Mouse (Mus musculus) fat pad, adult 2 months (tissue): ENCODE results near the gene Ppm1l.

Experiments used
- DNase-seq: peaks from one replicate; pipeline ENCODE4 v3.0.0-alpha.2; 2011; ENCODE audit warnings: low read depth, low spot score; ENCODE audit errors: extremely low read depth

The Ppm1l gene

DNA sequence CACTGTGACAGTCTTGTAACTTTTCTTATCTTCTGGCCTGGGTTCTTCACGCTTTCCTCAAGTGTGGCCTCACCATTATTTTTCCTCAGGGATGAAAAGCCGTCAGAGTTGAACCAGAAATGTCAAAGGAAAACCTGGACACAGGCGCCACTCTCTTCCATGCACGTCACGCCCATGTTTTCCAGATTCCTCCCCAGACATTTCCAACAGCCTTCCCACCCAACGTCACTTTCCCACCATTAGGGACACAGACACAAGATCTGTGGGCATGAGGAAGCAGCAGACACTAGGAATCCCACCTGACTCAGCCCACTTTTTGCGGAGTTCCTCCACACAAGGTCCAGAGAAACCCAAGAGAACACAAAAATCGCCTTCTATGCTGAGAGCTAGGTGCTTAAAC, 276.8 kb downstream of the Ppm1l start:
- no peak for DNase-seq

DNA sequence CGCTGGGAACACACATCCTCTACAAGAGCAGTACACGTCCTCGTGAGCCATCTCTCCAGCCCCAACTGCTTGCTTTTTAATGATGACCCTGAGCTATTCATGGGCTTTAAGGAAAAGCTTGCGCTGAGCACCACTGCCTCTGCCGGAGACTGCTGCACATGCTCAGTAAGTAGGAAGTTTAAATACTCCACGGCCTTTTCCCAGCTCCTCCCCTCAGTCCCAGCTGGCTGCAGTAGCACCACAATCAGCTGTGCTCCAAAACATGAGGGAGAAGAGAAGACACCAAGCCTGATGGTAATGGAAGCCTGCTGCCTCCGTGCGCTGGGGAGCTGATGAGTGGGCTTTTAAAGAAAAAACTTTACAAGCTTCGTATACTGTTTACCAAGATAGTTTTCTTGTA, 277.4 kb downstream of the Ppm1l start:
- no peak for DNase-seq

DNA sequence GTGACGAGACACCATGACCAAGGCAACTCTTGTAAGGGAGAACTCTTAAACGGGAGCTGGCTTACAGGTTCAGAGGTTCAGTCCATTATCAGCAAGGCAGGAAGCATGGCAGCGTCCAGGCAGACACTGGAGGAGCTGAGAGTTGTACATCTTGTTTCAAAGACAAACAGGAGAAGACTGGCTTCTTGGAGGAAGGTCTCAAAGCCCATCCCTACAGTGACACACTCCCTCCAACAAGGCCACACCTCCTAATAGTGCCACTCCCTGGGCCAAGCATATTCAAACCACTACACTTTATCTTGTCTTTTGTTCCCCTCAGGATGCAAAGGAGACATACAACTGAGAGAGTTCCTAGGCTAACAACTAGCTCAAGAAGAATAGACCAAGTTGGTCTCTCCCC, 279.5 kb downstream of the Ppm1l start:
- DNase-seq = no peak

DNA sequence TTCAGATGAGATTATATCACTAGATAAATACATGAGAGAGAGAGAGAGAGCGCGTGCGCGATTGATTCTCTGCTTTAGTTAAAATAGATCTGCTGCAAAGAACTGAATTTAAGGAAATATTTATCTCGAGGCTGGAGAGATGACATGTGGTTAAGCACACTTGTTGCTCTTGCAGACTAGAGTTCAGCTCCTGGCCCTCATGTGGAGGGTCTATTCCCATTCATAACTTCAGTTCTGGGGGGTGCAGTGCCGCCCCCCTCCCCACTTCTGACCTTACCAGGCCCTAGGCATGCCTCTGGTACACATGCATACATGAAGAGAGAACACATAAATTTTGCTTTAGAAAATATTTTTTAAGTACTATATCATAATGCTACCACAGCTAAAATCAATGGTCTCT, 280.6 kb downstream of the Ppm1l start:
- no peak for DNase-seq

DNA sequence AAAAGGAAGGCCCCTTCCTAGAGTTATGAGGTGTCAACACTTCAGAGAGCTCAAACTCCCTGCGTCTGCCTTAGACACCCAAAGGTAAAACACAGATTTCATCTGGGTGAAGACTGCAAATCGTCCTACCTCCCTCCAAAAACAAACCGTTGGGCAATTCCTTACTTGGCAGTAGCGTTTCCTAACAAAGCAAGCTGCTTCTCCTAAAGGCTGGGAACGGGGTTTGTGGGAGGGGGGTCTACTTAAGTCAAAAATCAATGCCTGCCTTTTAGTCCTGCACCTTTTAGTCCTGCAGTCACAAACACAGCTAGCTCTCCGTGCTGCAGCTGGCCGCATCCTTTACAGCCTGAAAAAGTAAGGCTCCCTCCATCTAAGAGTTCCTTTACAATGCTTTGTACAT, 281.2 kb downstream of the Ppm1l start:
- no peak for DNase-seq

DNA sequence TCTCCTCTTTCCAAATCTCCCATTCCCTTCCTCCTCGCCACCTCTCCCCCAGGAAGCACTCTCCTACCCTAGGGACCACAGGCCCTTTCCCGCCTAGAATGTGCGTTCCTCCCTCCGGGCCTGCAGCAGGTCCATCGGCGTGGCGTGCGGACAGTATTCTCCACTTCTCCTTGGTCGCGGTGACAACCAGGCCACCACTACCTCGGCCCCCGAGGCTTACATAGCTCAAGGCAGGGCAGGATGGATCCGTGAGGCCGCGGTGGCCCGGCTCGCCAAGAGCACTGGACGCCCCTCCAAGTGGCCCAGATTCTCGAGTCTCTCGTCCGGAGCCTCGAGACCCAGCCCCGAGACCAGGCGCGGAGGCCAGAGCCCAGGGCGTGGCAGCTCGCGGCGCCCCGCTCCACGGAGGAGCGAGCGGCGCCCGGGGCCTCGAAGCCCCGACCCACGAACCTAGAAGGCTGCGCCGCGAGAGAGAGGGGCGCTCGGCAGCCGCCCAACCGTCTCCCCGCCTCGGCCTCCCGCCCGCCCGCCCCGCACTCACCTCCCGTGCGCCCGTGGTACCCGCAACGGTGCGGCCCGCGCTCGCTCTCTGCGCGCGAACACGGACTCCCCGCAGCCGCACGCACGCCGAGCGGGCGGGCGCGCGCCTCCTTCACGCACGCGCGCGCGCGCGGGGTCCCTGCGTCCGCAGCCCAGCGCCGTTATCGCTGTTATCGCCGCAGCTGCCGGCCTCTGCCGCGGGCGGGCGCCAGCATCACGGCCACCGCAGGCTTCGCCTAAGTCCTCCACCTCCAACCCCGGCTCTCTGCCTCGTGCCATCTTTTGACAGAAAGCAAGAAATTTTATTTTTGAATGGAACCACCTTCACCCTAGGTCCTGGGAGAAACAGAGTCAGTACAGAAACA, 281.9 kb downstream of the Ppm1l start, which contains the start of gene B3galnt1:
Gene B3galnt1 (minus strand): TSS at position 700 of the 905 bp plus-strand sequence.
- DNase-seq = no peak

DNA sequence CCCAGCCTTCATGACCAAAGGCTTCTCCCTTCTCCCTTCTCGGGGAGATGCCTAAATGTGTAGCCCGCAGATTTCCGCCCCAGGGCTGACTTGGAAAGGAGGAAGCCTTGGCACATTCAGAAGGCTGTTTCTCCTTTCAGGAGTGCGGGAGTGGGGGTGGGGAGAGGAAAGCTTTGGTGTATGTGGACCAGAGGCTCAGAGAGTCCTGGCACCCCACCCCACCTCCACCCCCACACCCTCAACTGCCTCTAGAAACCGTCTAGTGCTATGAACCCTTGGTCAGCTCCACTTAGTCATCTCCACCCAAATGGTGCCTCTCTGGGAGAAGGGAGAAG, 282.5 kb downstream of the Ppm1l start:
- no peak for DNase-seq

DNA sequence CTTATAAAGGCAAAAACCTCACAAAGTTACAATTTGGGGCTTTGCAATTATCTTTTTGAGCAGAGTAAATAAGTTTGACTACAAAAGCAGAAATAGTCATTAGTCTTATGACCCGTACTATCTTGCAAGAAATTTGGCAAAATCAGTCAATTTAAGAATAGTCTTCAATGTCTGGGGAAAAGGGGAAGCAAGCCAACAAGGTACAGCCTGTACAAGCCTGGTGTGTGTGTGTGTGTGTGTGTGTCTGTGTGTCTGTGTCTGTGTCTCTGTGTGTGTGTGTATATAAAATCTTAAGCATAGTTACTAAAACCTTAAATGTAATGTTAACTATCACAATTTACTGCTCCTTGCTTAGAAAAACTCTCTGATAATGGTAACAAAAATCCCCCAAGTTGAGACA, 290.3 kb downstream of the Ppm1l start:
- DNase-seq = no peak

DNA sequence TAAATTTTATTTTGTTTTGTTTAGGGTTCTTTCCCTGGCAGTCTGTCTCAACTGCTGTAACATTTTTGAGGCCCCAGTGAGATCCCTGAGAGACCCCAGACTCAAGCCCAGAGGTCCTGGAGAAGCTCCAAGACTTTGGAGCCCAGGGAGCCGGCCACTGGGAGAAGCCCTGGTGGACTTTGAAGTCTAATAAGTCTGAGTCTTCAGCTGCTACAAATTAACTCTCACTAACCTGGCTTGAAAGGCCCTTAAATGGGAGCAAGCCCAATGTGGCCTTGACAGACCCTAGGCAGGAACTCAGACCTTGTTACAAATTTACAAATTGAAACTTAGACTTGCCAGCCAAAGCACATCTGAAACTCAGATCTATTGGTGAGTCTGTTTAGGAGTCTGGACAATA, 290.8 kb downstream of the Ppm1l start:
- DNase-seq = no peak

DNA sequence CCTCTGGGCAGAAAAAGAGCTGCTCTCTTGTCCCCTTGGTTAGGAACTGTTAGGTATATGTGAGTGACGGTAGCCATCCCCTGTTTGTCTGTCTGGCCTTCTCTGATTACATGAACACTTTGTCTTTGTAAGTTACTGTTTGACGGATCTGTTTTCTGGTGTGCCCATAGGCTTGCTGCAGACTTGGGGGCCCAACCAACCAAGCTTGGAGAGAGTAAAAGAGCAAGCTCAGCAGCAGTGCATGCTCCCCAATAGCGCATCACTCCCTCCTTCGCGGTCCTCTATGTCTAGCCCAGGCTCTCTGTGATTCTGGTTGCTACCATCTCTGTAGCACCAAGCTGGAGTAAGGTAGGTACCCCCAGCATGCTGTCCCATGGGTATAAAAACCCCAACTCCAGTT, 291.2 kb downstream of the Ppm1l start:
- no peak for DNase-seq
